Mouse (Mus musculus): ENCODE results near the gene Dbndd2.

The Dbndd2 gene

DNA sequence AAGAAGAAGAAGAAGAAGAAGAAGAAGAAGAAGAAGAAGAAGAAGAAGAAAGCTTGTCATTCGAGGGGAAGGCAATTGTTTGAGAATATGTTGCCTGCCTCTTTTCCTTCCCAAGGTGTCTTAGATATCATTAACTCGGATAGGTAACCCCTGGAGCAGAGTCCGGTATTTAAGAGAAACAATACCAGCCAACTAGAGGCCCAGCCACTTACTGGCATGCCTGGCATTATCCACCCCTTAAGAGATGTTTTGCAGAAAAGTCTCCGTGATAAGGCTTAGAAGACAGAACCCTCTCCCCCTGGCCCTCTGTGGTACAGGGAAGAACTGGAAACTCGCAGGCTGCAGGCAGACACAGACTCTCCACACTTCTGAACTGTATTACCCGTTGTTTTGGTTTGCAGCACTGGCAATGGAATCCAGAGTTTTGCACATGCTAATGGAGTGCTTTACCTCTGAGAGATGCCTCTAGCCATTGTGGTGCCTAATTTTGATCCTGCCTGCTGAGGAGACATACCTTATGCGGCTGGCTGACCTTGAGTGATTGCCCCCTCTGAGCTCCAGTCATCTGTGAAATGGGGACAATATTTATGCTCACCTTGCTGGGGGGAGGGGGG lies 31.9 kb upstream of the Dbndd2 start:
- no peak for DNase-seq (ENCODE audit: low read depth, low spot score)

DNA sequence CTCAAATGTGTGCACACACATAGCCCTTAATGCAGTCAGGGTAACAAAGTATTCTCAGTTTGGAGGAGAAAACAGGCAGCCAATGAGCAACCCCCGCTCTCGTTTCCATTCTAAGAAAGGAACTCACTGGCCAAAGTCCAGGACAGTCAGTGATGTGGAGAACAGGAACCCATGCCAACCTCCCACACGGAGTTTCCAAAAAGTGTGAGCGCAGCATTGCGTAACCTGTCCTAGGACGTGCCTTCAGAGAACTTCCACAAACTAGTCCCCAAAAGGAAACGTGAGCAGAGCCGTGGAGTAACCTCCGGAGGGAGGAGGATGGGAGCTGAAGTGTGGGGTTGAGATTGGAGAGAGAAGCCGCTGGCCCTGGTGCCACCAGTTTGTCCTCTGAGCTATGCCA lies 31.1 kb upstream of the Dbndd2 start:
- DNase-seq (ENCODE audit: low read depth, low spot score) = no peak

DNA sequence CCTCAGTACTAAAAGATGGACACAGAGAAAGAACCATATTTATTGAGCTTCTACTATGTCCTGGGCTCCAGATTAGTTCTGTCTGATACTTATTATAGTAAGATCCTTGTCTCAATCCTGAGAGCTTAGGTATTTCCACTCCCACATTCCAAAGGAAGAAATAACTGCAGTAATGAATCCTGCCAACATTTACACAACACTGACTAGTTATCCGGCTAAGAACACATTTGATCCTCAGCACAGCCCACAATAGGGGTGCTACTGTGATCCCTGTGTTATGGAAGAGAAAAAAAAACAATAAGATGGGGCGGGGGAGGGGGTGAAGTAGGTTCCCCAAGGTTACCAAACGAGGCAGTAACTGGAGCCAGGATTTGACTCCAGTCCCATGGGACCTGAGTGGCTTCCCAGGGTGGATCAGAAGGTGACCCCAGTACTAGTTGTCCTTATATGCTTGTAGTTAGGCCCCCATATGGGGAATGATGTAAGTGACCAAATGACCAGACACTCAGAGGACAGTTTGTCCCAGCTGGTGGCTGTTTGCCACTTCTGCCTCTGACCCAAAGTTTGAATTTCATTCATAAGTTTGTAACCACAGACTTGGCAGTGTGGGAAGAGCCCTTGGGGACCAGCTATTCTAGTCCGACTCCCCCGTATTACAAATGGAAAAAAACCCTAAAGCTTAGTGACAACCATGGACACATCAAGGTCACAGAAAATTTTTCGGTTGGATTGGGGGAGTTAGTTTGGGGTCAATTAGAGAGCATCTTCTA lies 30.3 kb upstream of the Dbndd2 start:
- DNase-seq (ENCODE audit: low read depth, low spot score) = no peak

DNA sequence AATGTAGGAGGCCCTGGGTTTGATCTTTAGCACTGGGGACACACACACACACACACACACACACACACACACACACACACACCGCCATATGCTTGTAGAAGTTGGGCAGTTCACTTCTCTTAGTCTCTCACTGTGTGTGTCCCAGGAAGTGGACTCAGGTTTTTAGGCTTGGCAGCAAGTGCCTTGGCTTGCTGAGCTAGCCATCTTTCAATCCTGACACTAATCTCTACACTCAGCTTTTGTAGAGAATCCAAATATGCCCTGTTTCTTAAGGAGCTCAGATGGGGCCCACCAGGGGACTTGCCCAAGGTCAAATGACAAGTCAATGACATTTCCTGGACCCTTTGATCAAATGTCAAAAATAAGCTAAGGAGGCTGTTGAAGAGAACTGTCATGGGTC lies 29.5 kb upstream of the Dbndd2 start:
- DNase-seq (ENCODE audit: low read depth, low spot score) = no peak

DNA sequence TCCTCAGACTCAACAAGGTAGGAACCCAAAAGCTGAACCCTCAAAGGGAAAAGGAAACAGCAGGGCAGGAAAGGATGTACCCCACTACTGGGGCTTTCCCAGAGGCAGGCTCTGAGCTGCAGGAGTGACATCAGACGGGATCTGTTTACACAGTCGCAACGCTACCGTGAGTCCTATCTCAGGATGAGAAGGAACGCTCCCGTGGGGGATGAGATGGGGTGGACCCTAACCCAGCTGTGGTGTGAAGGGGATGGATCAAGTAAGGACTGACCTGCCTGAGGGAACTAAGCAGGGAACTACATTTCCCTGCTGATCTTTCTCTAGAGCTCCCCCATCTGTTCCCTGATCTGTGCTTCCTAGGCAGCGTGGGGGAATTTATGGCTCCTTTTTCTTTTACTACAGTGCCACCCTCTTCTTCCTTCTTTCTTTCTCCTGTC lies 29.0 kb upstream of the Dbndd2 start, which contains the start of gene Sys1:
TSS of gene Sys1 (plus strand) at position 101 of the 437 bp plus-strand sequence.
- peak; percentile 27 for DNase-seq (ENCODE audit: low read depth, low spot score)

DNA sequence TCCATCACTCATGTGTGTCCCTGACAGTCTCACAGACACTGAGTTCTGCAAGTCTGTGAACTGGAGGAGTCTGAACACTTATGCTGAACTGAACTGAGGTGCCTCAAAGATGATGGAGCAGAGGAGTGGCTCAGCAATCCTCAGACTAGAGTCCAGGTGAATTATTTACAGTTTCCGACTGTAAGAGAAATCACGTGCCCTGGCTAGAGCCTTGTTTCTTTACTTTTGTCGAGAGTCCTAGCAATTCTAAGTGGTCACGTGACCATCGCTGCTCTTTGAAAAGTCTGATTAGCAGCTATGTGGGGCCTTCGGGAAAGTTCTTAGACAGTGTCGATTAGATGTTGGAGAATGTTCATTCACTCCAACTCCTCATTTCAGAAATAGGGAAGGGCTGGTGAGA lies 28.0 kb upstream of the Dbndd2 start:
- DNase-seq (ENCODE audit: low read depth, low spot score) = peak; percentile 70

DNA sequence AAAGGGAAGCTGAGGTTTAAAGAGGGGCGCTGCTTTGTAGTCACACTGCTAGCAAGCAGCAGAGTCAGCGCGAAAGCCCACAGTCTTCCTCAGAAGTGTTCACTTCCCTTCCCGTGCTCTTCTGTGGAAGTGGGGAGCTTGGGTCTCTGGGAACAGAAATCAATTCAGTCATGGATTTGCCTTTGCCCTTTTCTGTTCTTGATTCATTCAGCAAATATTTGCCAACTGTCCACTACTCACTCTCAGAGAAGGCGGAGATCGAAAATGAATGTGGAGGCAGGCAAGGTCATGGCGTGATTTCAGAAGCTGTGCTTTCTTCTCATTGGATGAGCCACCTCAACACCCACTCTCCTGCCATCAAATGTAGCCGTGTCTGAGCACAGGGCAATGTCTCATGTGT lies 27.4 kb upstream of the Dbndd2 start:
- peak; percentile 83 for DNase-seq (ENCODE audit: low read depth, low spot score)

DNA sequence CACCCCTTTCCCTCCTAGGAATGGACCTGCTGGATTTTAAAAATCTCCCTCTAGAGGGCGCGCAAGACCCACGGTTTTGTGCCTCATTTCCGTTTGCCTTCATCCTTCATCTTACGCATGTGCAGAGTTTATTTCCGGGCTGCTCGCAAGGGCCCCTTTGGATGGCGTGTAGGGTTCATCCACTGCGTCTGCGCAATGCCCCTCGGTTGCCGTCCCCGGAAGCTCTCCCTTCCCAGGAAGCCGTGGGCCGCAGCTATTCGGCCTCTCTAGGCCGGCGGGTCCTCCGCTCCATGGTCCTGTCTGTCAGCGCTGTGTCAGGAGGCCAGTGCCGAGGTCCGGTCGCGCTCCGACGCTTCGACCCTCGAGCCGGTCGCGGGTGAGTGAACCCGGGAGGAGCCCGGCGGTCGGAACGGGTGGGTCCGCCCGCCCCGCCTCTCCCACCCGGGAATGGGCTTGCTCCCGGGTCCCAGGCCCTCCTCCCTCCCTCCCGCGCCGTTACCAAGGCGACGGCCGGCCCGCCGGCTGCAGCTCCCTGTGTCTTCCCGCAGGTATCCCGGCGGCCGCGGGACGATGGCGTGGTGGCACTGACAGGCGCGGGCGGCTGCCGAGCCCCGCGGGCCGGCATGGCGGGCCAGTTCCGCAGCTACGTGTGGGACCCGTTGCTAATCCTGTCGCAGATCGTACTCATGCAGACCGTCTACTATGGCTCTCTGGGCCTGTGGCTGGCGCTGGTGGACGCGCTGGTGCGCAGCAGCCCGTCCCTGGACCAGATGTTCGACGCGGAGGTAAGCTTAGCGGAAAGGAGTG lies 25.0 kb upstream of the Dbndd2 start, which contains the start of gene Gm20458:
TSS of gene Gm20458 (plus strand) at position 223 of the 807 bp plus-strand sequence.
- DNase-seq (ENCODE audit: low read depth, low spot score) = peak; percentile 98

DNA sequence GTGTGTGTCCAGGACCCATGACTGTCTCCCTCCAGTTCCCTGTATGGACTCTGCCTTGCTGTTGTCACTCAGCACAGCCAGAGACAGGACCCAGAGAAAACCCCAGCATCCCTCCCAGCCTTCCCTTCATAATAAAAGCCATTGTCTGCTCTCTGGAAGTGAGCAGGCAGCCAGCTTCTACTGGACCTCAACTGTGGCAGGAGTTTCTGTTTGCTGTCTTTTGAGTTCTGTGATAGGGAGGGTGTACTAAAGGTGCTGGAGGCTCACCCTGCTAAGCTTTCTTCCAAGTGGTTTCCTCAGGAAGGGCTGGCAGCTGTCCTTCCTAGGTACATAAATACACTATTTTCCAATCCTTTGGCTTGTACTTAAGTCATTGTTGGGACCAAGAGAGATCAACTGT lies 20.7 kb upstream of the Dbndd2 start:
- no peak for DNase-seq (ENCODE audit: low read depth, low spot score)

DNA sequence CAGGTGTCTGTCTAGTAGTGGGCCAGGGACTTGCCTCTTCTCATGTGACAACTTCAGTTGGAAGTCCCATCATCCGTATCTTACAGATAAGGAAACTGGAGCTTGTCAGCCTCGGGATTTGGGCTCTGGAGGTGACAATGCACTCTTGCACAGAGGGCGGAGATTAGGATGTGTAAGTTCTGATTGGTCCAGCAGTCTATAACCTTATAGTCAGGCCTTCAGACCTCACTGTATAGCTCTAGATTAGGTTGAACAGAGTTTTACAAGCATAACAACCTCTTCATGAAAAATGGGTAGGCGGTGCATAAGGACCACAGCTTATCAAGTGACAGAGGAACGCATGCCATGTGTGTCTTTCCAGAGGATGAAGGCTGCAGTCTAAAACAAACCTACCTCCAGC lies 19.1 kb upstream of the Dbndd2 start:
- no peak for DNase-seq (ENCODE audit: low read depth, low spot score)

DNA sequence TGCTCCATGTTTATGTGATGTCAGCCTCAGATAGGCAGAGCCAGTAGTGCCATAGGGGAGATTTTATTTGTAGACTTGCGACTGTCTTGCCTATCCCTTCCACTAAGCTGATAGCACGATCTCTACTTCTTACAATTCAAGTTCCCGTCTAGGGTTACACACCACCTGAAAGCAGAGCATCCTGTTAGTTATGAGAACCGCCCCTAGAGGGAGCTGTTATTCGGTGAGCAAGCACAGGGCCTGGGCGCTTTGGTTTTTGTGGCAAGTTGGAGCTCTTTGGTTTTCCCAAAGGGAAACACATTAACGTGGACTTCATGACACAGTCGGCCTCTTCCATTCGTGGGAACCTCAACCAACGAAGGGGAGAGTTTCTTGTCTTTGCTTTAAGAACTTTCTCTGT lies 15.7 kb upstream of the Dbndd2 start:
- peak; percentile 80 for DNase-seq (ENCODE audit: low read depth, low spot score)

DNA sequence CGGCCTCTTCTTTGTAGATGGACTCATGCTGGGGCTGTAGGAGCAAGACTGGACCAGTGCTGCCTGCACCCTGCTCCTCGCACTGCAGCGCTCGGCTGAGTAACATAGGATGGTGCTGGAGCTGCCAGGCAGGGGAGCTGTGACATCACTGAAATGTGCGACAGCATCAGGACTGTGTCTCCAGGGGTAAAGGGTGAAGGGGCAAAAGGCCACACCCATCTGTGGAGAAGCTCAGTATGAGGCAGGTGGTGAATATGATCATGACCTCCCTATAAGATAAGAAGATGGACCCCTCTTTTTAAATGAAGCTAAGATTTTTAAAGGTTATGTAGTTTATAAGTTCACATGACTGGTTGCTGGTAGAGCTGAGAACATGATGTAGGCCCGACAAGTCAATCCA lies 12.3 kb upstream of the Dbndd2 start, which contains the start of gene Trp53tg5:
TSS of gene Trp53tg5 (minus strand) at position 101 of the 400 bp plus-strand sequence.
- DNase-seq (ENCODE audit: low read depth, low spot score) = no peak

DNA sequence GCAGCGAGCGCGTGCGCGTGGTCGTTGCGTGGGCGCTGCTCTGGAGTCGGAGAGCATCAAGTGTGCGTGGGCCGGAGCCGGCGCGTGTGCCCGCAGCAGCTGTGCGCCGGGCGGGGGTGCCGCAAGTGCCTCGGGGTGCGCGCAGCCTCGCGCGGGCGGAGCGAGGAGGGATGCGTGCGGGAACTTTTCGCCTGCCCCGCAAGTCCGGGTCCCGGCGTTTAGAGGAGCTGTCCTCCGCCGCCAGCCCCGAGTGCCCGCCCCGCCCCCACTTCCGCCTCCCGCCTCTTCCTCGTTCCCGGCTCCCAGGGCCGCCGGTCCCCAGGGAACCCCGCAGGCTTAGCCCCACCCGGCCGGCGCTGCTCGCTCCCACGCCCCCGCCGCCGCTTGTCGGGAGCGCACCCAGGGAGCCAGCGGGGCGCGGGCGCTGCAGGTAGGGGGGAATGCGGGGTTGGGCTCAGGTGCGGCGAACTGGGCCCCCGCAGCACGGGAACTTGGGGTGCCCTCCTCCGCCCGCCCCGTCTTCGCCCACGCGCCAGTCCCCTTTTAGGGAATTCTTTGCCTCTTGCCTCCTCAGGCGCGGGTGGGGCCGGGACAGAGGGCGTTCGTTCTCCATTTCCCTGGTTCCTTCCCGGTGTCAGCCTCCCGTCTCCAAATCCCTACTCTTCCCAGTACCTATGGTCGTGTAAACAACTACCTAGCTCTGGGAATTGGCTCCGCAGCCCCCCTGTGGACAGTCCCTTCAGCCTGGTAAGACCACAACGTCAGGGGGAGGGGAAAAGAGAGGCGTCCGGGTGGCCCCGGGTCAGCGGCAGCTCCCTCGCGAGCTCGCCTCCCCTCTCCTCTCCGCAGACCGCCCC lies 580 bp downstream of the Dbndd2 start:
- peak; percentile 25 for DNase-seq (ENCODE audit: low read depth, low spot score)

DNA sequence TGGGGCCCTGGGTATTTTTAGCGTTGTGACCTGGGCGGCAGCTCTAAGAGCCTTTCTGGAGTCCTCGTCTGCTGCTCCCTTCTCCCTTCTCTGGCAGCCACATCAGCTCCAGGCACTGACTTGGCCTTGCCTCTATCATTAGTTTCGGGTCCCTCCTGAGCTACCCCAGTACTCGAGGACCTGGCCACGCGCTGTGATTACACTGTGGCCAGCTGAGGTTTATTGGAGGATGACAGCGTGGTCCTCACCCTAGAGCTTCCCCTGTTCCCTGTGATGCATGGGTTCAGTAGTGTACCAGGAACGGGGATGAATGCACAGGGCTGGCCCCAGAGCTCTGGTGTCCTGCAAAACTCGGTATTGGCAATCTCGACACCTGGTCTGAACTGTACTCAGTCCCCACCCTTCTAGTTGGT lies 1.2 kb downstream of the Dbndd2 start:
- peak; percentile 22 for DNase-seq (ENCODE audit: low read depth, low spot score)

DNA sequence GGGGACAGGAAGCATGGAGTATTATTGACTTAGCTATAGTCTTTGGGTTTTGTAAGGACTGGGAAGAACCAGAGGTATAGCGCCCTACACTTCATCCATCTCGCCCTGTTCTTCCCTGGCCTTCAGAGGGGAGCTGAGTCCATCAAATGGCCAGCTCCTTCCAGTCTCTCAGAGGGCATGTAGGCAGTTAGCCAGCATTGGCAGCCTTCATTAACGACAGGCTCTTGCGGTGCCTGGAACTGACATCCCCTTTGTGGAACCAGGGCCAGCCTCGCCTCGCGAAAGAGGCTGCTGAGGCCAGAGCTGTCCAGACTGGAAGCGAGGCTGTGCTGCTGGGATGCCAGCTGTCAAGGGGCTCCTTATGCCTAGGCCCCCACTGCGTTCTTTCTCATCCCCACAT lies 1.9 kb downstream of the Dbndd2 start:
- DNase-seq (ENCODE audit: low read depth, low spot score) = no peak

DNA sequence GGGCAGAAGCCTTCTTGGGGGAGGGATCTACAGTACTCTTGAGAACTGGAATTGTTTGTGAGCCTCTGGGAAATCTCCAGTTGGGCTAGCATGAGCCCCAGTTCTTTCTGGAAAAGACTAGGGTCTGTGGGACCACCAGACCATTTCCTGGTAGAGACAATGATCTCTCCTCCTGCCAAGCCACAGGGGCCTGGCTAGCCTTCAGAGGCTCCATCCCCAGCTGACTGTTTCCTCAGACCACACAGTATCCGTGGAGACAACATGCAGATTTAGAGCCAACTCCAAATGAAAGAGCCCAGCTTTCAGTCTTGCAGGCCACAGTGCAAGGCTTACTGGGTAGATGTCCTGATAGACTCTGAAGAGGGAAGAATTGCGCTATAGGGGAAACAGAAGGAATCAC lies 8.2 kb downstream of the Dbndd2 start:
- DNase-seq (ENCODE audit: low read depth, low spot score) = no peak

DNA sequence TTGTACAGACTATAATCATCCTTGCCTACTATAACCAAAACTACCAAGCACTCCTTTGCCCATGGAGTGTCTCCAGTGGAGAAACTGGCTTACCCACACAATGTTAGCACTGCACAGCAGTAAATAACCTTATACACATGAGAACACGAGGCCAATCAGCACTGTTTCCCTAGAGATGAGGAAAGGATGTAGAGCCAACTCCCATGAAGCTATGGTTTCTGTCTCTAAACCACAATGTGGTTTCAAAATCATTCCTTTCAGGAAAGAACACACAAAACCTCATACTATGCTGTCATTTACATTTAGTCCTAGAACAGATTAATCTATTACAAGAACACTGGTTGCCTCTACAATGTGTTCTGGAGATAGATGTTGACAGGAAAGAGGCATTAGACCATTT lies 10.4 kb downstream of the Dbndd2 start:
- peak; percentile 30 for DNase-seq (ENCODE audit: low read depth, low spot score)

DNA sequence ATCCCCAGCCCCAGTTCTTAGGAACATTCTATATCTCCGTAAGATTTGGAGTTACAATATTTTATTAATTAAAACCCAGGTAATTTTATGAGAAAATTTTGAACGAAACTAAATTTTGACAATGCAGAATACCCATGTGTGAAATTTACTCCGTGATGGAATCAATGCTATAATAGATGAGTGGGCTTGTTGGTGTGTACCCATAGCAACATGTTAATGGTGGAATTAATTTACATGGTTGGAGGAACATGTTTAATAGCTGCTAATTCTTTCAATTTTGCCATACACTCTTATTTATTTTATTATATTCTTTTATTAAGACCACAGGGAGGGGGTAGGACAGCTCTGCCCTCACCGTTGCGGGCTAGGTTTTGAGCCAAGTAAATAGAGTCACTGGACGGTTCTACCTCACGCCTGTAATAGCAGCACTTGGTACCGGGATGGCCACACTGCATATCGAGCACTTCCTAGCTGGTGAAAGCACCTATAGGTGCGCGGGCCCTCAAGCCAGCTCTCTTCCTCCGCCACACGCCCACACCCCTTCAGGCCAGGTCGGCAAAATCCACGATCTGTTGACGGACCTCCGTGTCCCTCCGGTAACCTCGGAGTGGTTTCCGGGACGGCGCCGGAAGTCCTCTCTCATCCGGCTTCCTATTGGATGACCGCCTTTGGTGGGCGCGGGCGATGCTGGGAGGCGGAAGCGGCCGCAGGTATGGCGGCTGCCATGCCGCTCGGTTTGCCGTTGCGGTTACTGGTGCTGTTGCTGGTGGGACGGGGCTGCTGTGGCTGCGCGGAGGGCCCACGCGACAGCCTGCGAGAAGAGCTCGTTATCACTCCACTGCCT lies 11.2 kb downstream of the Dbndd2 start, which contains the start of gene Pigt:
TSS of gene Pigt (plus strand) at position 674 of the 844 bp plus-strand sequence.
- DNase-seq (ENCODE audit: low read depth, low spot score) = peak; percentile 89

DNA sequence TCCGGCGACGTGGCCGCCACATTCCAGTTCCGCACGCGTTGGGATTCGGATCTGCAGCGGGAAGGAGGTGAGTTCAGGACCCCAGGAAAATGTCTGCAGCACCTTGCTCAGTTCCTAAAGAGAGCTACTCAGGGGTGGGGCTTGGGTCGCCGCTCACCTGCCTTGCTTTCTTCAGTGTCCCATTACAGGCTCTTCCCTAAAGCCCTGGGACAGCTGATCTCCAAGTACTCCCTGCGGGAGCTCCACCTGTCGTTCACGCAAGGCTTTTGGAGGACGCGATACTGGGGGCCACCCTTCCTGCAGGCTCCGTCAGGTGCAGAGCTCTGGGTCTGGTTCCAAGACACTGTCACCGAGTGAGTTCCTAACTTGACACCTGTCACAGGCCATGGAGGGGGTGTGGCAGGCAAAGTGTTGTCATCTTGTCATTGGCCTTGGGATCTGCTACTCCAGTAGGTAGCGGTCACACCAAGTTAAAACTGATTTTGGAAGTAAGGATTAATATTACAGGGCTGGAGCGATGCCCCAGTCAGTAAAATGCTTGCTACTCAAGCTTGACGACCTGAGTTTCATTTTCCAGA lies 11.9 kb downstream of the Dbndd2 start:
- DNase-seq (ENCODE audit: low read depth, low spot score) = no peak

DNA sequence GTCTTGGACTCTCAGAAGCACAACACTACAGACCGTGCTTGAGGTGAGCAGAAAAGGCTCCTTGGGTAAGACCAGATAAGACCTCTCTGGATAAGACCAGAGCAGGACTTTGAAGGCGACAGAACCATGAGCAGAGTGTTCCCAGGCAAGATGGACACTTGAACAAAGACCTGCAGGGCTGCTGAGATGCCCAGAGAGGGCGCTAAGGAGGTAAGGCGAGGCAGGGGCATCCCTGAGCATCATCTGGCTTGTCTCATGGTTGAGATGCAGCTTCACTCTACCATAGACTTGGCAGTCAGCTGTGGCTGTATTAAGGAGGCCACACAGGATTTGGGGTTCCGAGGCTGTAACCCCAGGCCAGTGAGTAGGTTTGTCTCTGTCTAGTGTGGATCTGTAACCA lies 13.4 kb downstream of the Dbndd2 start:
- peak; percentile 22 for DNase-seq (ENCODE audit: low read depth, low spot score)
